Mouse (Mus musculus) left cerebral cortex, adult 2 months (tissue): Measurements from ENCODE around the gene Drd3. TPM values are rescaled to one million over a fixed set of nuclear protein-coding genes. Genes with fewer than 3 reads are reported as not detected.

Source experiments
- DNase-seq, 2 experiments: peaks; one replicate each; pipeline ENCODE4 v3.0.0; 2021 to 2022; ENCODE audit warnings: low spot score in 2 of 2, mixed read lengths in 1 of 2; ENCODE audit errors: extremely low spot score in 1 of 2
- H3K27ac ChIP-seq: fragments of 200-600 bp; 2 replicates; pipeline ENCODE4 v1.8.1; 2022
- H3K4me3 ChIP-seq: fragments of 200-600 bp; 2 replicates; pipeline ENCODE4 v1.8.1; 2022
- CTCF ChIP-seq: fragments of 200-600 bp; IDR thresholded peaks from 2 replicates; pipeline ENCODE4 v1.8.1; 2022; ENCODE audit warnings: antibody characterized with exemption, mild to moderate bottlenecking, moderate library complexity
- intact Hi-C: fragments of 180-260 bp; cut with DNase I; formaldehyde crosslinking; loops from one replicate; pipeline ENCODE4 v1.15.1; 2025
- microRNA-seq, 2 experiments: library from miRNA; unstranded; fragments of <30 nt; microRNA quantifications; one replicate each; pipeline ENCODE4 v1.2.0; 2021
- total RNA-seq, 2 experiments: library from RNA; stranded (reverse); gene quantifications; 2 replicates each; pipeline ENCODE4 v1.2.3; 2021

Gene Drd3
- total RNA-seq, 2 experiments from 2014 or later: 0.32 to 1.7 TPM

DNA sequence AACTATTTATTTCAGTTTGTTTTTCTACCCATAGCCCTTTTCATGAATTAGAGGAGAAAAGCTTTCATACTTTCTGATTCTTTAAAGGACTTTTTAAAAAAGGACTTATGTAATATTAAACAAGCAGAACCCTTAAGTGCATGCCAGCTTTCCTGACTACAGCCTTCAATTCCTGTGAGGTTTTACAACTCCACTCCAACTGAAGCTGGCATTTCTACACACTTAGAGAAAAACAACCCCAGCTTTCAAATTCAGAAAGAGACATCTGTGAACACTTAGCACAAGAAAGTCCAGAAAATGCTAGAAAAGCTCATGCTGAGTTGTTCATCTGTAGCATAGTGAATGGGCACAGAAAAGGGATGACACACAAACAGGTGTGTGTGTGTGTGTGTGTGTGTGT is 116.0 kb downstream of the Drd3 start:
- Histone ChIP-seq H3K27ac (peak overlapping the region; percentile 18; the same call in 1 of the 2 replicates), H3K4me3 (no peak overlapping the region)
- intact Hi-C loops: no loop called here

GRCm38 (mm10) chr16:43871419-43871818 is 117.6 kb downstream of the Drd3 start:
- no peak for TF ChIP-seq CTCF
- no peak for DNase-seq
- intact Hi-C loops: no loop called here

More for the DNA sequence above, 116.0 kb downstream of the Drd3 start:
- no peak for DNase-seq
- TF ChIP-seq CTCF: no peak

More at GRCm38 (mm10) chr16:43871419-43871818, 117.6 kb downstream of the Drd3 start:
- H3K27ac ChIP-seq: no peak overlapping the region
- no peak overlapping the region for H3K4me3 ChIP-seq

Small RNA genes within 50 kb of the gene (microRNA-seq; reads per million reads assigned to microRNA genes)
- gene Gm25996: 0 reads per million in 2 experiments

Other genes with a start within 250 kb of the Drd3 start
- gene Tigit, start 89.9 kb upstream of the Drd3 start, total RNA-seq: not detected
- gene Ccdc191, start 135.8 kb downstream of the Drd3 start, total RNA-seq: 1 to 10 TPM; 5.1 to 5.3 TPM
- gene Qtrt2, start 172.8 kb downstream of the Drd3 start, total RNA-seq: 10 to 100 TPM; 36.7 to 37.7 TPM
- 10 to 100 TPM; 27.0 to 28.2 TPM for gene Zdhhc23, start 225.8 kb downstream of the Drd3 start, total RNA-seq